Mouse (Mus musculus): ENCODE measurements around the gene Rgl1. TPM values are rescaled to one million over a fixed set of nuclear protein-coding genes. Genes with fewer than 3 reads are reported as not detected.

Gene Rgl1
- polyA plus RNA-seq, 1 experiment, result 7.1 TPM

GRCm38 (mm10) chr1:152807619-152808391 is 41.7 kb upstream of the Rgl1 start:
- H3K4me3 ChIP-seq (ENCODE audit: control insufficient read depth, insufficient read depth, low read length), result peak overlapping the region; percentile 33

GRCm38 (mm10) chr1:152804907-152805306 is 38.8 kb upstream of the Rgl1 start:
- WGBS, result 88% methylated on average over 6 of the region's 6 CpGs
- Histone ChIP-seq H3K4me1 (replicated peaks; ENCODE audit: control insufficient read depth, insufficient read depth, low read length) (peaks cover 9% of the 10 kb centered on the region), H3K27ac (ENCODE audit: control insufficient read depth, insufficient read depth, low read length) (no peak overlapping the region), H3K27me3 (ENCODE audit: control insufficient read depth, insufficient read depth, low read length) (no peaks in the 10 kb centered on the region), H3K36me3 (ENCODE audit: control insufficient read depth, insufficient read depth, low read length) (no peaks in the 10 kb centered on the region), H3K4me3 (ENCODE audit: control insufficient read depth, insufficient read depth, low read length) (no peak overlapping the region)
- no peak for DNase-seq
- TF ChIP-seq POLR2A (IDR thresholded peaks at IDR 0.05; ENCODE audit: control insufficient read depth, extremely low read depth, insufficient read depth, low read length, poor library complexity) (no peak), CTCF (IDR thresholded peaks at IDR 0.05; ENCODE audit: borderline replicate concordance, control insufficient read depth, extremely low read depth, insufficient read depth, low read length, poor library complexity) (no peak)

More at GRCm38 (mm10) chr1:152807619-152808391, 41.7 kb upstream of the Rgl1 start:
- TF ChIP-seq CTCF (IDR thresholded peaks at IDR 0.05; ENCODE audit: borderline replicate concordance, control insufficient read depth, extremely low read depth, insufficient read depth, low read length, poor library complexity) (no peak), POLR2A (IDR thresholded peaks at IDR 0.05; ENCODE audit: control insufficient read depth, extremely low read depth, insufficient read depth, low read length, poor library complexity) (no peak)
- Histone ChIP-seq H3K36me3 (ENCODE audit: control insufficient read depth, insufficient read depth, low read length) (no peaks in the 10 kb centered on the region), H3K27ac (ENCODE audit: control insufficient read depth, insufficient read depth, low read length) (peak overlapping the region; percentile 29; the same call in 1 of the 2 replicates), H3K4me1 (replicated peaks; ENCODE audit: control insufficient read depth, insufficient read depth, low read length) (peaks cover 9% of the 10 kb centered on the region), H3K27me3 (ENCODE audit: control insufficient read depth, insufficient read depth, low read length) (no peaks in the 10 kb centered on the region)
- DNase-seq, result no peak
- WGBS, result 14% methylated on average over 18 of the region's 18 CpGs

GRCm38 (mm10) chr1:152800633-152801176 is 34.6 kb upstream of the Rgl1 start:
- DNase-seq, result no peak
- Histone ChIP-seq H3K27ac (ENCODE audit: control insufficient read depth, insufficient read depth, low read length) (no peak overlapping the region), H3K4me1 (replicated peaks; ENCODE audit: control insufficient read depth, insufficient read depth, low read length) (no peaks in the 10 kb centered on the region), H3K4me3 (ENCODE audit: control insufficient read depth, insufficient read depth, low read length) (no peak overlapping the region), H3K27me3 (ENCODE audit: control insufficient read depth, insufficient read depth, low read length) (no peaks in the 10 kb centered on the region), H3K36me3 (ENCODE audit: control insufficient read depth, insufficient read depth, low read length) (no peaks in the 10 kb centered on the region)
- TF ChIP-seq POLR2A (IDR thresholded peaks at IDR 0.05; ENCODE audit: control insufficient read depth, extremely low read depth, insufficient read depth, low read length, poor library complexity) (no peak), CTCF (IDR thresholded peaks at IDR 0.05; ENCODE audit: borderline replicate concordance, control insufficient read depth, extremely low read depth, insufficient read depth, low read length, poor library complexity) (no peak)
- 93% methylated on average over 13 of the region's 13 CpGs for WGBS

GRCm38 (mm10) chr1:152799897-152800296 is 33.7 kb upstream of the Rgl1 start, which contains the start of gene Ncf2:
Gene Ncf2 (plus strand): TSS chr1:152800194.
- no peak within 1 kb of the TSS for H3K4me3 ChIP-seq (ENCODE audit: control insufficient read depth, insufficient read depth, low read length)
- TF ChIP-seq POLR2A (IDR thresholded peaks at IDR 0.05; ENCODE audit: control insufficient read depth, extremely low read depth, insufficient read depth, low read length, poor library complexity), result no peak
- TF ChIP-seq CTCF (IDR thresholded peaks at IDR 0.05; ENCODE audit: borderline replicate concordance, control insufficient read depth, extremely low read depth, insufficient read depth, low read length, poor library complexity), result no peak
- H3K4me1 ChIP-seq (replicated peaks; ENCODE audit: control insufficient read depth, insufficient read depth, low read length), result no peaks in the 10 kb centered on the region
- 34% methylated on average over 2 of the region's 2 CpGs for WGBS
- DNase-seq, result no peak
- no peak within 1 kb of the TSS for H3K27ac ChIP-seq (ENCODE audit: control insufficient read depth, insufficient read depth, low read length)
- no peaks in the 10 kb centered on the region for H3K36me3 ChIP-seq (ENCODE audit: control insufficient read depth, insufficient read depth, low read length)
- no peaks in the 10 kb centered on the region for H3K27me3 ChIP-seq (ENCODE audit: control insufficient read depth, insufficient read depth, low read length)

GRCm38 (mm10) chr1:152798125-152798524 is 32.0 kb upstream of the Rgl1 start:
- no peak for DNase-seq
- TF ChIP-seq POLR2A (IDR thresholded peaks at IDR 0.05; ENCODE audit: control insufficient read depth, extremely low read depth, insufficient read depth, low read length, poor library complexity), result no peak
- TF ChIP-seq CTCF (IDR thresholded peaks at IDR 0.05; ENCODE audit: borderline replicate concordance, control insufficient read depth, extremely low read depth, insufficient read depth, low read length, poor library complexity), result no peak
- 31% methylated on average over 9 of the region's 9 CpGs for WGBS
- Histone ChIP-seq H3K4me3 (ENCODE audit: control insufficient read depth, insufficient read depth, low read length) (no peak overlapping the region), H3K27ac (ENCODE audit: control insufficient read depth, insufficient read depth, low read length) (no peak overlapping the region), H3K4me1 (replicated peaks; ENCODE audit: control insufficient read depth, insufficient read depth, low read length) (no peaks in the 10 kb centered on the region), H3K36me3 (ENCODE audit: control insufficient read depth, insufficient read depth, low read length) (no peaks in the 10 kb centered on the region), H3K27me3 (ENCODE audit: control insufficient read depth, insufficient read depth, low read length) (no peaks in the 10 kb centered on the region)

- Histone ChIP-seq H3K27me3 (ENCODE audit: control insufficient read depth, insufficient read depth, low read length) (no peaks in the 10 kb centered on the region), H3K36me3 (ENCODE audit: control insufficient read depth, insufficient read depth, low read length) (no peaks in the 10 kb centered on the region), H3K4me1 (replicated peaks; ENCODE audit: control insufficient read depth, insufficient read depth, low read length) (no peaks in the 10 kb centered on the region), H3K4me3 (ENCODE audit: control insufficient read depth, insufficient read depth, low read length) (no peak overlapping the region), H3K27ac (ENCODE audit: control insufficient read depth, insufficient read depth, low read length) (no peak overlapping the region)
- no peak for DNase-seq
- 87% methylated on average over 8 of the region's 8 CpGs for WGBS
- TF ChIP-seq CTCF (IDR thresholded peaks at IDR 0.05; ENCODE audit: borderline replicate concordance, control insufficient read depth, extremely low read depth, insufficient read depth, low read length, poor library complexity) (no peak), POLR2A (IDR thresholded peaks at IDR 0.05; ENCODE audit: control insufficient read depth, extremely low read depth, insufficient read depth, low read length, poor library complexity) (no peak)
Observed at GRCm38 (mm10) chr1:152796683-152797263, 30.6 kb upstream of the Rgl1 start.
